Mouse (Mus musculus) small intestine, adult 2 months (tissue): Measurements from ENCODE around the gene Wfdc1. TPM values are rescaled to one million over a fixed set of nuclear protein-coding genes. Genes with fewer than 3 reads are reported as not detected.

ENCODE experiments used
- H3K27ac ChIP-seq: fragments of 200-500 bp; 2 replicates; pipeline ENCODE4 v1.5.1; 2012; ENCODE audit warnings: low read depth, low read length, control low read depth, inconsistent platforms; ENCODE audit not compliant: insufficient read depth
- H3K27me3 ChIP-seq: fragments of 200-500 bp; 2 replicates; pipeline ENCODE4 v1.6.1; 2012; ENCODE audit warnings: mild to moderate bottlenecking, moderate library complexity, low read length, inconsistent platforms; ENCODE audit not compliant: control insufficient read depth, insufficient read depth
- H3K36me3 ChIP-seq: fragments of 200-500 bp; 2 replicates; pipeline ENCODE4 v1.6.1; 2012; ENCODE audit warnings: mild to moderate bottlenecking, low read length, control low read depth, inconsistent platforms; ENCODE audit not compliant: control insufficient read depth, insufficient read depth
- H3K4me1 ChIP-seq: fragments of 200-500 bp; 2 replicates; pipeline ENCODE4 v1.6.1; 2012; ENCODE audit warnings: low read length, inconsistent platforms, mixed read lengths; ENCODE audit not compliant: control insufficient read depth, insufficient read depth, insufficient read length
- H3K4me3 ChIP-seq: fragments of 200-500 bp; 2 replicates; pipeline ENCODE4 v1.5.1; 2012; ENCODE audit warnings: low read depth, mild to moderate bottlenecking, control low read depth, inconsistent platforms, low read length, moderate library complexity
- CTCF ChIP-seq: fragments of 200-500 bp; IDR thresholded peaks from 2 replicates; pipeline ENCODE4 v1.5.1; 2012; ENCODE audit warnings: low read depth, mild to moderate bottlenecking, control low read depth, inconsistent platforms, low read length, moderate library complexity, mixed read lengths; ENCODE audit not compliant: insufficient replicate concordance, insufficient read length; ENCODE audit errors: extremely low read depth
- POLR2A ChIP-seq: fragments of 200-500 bp; IDR thresholded peaks from 2 replicates; pipeline ENCODE4 v1.6.1; 2012; ENCODE audit warnings: low read depth, mild to moderate bottlenecking, control low read depth, inconsistent platforms, low read length, moderate library complexity
- WGBS: fragments of 180-500 bp; shearing (Covaris S2); methylation state at CpG from one replicate; pipeline ENCODE4 v1.1.7; 2018; 5-methylcytosine and 5-hydroxymethylcytosine counted together
- polyA plus RNA-seq: library from polyadenylated mRNA; depleted of rRNA; stranded (reverse); fragments of >200 nt; gene quantifications from 2 replicates; pipeline ENCODE4 v1.2.3, GENCODE M21; 2012

The Wfdc1 gene
- polyA plus RNA-seq, 1 experiment: 34.5 TPM

DNA sequence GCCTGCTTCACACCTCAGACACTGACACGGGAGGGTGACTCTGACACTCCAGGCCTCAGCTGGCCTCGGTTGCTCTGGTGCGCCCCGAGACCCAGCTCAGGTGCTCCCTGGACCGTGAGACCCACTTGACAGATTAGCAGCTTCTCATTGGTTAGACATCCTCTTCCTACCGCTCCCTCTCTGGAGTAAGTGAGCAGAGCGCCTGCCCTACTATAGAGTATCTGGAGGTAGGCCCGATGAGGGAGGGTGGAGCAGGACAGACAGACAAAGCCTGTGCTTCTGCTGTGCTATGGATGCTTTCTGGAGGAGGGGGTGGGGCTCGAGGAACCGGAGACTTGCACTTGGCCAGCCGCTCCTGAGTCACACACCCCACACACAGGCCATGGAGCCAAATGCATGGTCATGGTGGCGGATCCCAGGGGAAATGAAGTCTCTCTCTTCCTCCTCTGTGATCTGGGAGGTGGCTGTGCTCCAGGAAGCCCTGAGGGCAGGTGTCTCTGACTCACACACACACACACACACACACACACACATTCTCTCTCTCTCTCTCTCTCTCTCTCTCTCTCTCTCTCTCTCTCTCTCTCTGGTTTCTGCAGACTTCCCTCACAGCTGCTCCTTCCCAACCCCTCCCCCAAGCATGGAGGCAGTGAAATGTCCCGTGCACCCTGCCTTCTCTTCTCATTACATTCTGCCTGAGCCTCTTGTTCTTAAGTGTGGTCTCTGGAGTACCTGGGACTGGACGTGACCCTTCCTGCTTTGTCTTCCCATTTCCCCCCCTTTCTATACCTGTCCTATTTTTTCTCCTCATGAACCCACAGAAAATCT lies 42.9 kb downstream of the Wfdc1 start:
- no peaks in the 10 kb centered on the region for H3K36me3 ChIP-seq
- H3K4me1 ChIP-seq: peaks cover 19% of the 10 kb centered on the region
- TF ChIP-seq POLR2A: no peak
- TF ChIP-seq CTCF: no peak
- H3K27ac ChIP-seq: peak overlapping the region; percentile 25; the same call in 1 of the 2 replicates
- no peaks in the 10 kb centered on the region for H3K27me3 ChIP-seq
- WGBS: 50% methylated on average over 14 of the region's 14 CpGs
- no peak overlapping the region for H3K4me3 ChIP-seq

DNA sequence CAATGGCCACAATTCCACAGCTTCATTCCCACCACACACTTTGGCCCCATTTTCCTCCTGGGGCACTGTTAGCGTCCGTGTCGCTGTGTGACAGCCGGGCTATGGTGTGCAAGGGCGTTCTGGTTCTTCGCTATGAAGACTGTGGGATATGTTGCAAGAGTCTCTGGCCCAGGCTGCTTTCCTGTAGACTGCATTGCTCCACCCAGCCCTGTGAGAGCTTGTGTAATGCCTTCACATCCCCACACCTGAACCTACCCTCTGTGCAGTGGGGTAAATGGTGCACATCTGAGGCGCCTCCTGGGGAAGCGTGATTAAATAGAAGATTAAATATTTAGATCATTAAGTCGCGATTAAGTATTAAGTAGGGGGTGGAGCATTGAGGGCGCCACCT lies 43.5 kb downstream of the Wfdc1 start:
- no peak for TF ChIP-seq CTCF
- no peak for TF ChIP-seq POLR2A
- H3K36me3 ChIP-seq: no peaks in the 10 kb centered on the region
- H3K27me3 ChIP-seq: no peaks in the 10 kb centered on the region
- H3K27ac ChIP-seq: peak overlapping the region; percentile 25; the same call in 1 of the 2 replicates
- no peak overlapping the region for H3K4me3 ChIP-seq
- WGBS: 39% methylated on average over 11 of the region's 11 CpGs
- H3K4me1 ChIP-seq: peaks cover 21% of the 10 kb centered on the region

DNA sequence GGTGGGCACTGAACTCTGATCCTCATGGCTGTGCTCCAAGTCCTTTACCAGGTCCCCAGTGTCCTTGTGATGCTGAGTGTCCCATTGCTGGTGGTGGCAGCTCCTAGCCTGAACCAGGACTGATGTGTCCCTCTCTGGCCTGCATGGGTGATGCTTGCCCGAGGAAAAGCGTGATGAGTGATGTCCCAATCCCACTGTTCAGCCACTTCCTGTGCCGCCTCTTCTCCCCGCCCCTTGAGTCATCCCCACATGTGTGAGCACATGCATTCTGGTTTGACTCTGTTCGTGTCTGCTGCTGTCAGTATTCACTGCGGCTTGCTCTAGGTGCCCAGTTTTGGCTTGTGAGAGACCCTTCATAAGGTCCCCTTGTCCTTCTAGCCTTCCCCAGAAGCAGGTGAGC lies 46.1 kb downstream of the Wfdc1 start:
- H3K27me3 ChIP-seq: no peaks in the 10 kb centered on the region
- no peaks in the 10 kb centered on the region for H3K36me3 ChIP-seq
- H3K4me3 ChIP-seq: no peak overlapping the region
- WGBS: 79% methylated on average over 6 of the region's 6 CpGs
- no peak overlapping the region for H3K27ac ChIP-seq
- TF ChIP-seq CTCF (no peak), POLR2A (no peak)
- H3K4me1 ChIP-seq: peaks cover 31% of the 10 kb centered on the region

DNA sequence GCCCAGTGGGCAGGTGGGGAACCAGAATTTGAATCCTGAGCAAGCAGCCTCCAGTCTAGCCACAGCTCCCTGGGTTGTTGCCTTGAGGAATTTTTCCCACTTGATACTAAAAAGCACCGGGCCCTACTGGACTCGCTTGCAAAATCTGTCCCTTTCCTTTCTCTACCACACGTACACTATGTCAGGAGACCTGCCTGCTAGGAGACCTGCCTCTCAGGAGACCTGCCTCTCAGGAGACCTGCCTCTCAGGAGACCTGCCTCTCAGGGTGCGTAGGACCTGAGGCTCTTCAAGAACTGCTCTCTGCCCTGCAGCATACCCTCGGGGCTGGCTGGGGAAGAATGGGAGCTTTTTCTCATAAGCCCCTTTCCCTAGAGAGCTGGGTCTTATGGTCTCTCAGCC lies 47.3 kb downstream of the Wfdc1 start:
- H3K4me1 ChIP-seq: peaks cover 33% of the 10 kb centered on the region
- H3K27ac ChIP-seq: no peak overlapping the region
- no peak overlapping the region for H3K4me3 ChIP-seq
- H3K27me3 ChIP-seq: no peaks in the 10 kb centered on the region
- 92% methylated on average over 5 of the region's 5 CpGs for WGBS
- TF ChIP-seq POLR2A: no peak
- no peak for TF ChIP-seq CTCF
- no peaks in the 10 kb centered on the region for H3K36me3 ChIP-seq

DNA sequence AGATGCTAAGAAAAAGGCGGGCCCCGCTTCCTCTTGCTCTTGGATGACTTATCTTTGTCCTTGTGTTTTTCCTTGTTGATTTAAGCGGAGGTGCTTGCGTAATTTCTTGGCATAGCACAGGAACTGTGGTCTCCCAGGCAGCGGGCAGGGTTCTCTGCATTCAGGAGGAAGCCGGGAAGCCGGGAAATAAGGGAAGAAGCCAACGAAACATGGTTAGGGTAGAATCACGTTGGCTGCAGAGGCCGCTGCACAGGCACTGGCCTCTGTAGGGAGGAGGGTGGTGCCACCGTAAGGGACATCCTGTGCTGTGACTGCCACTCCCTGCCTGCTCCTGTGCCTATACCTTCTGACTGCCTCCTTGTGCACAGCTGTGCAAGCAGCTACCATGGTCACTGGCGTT lies 49.1 kb downstream of the Wfdc1 start:
- no peaks in the 10 kb centered on the region for H3K36me3 ChIP-seq
- H3K27ac ChIP-seq: peak overlapping the region; percentile 75
- 12% methylated on average over 12 of the region's 12 CpGs for WGBS
- H3K27me3 ChIP-seq: no peaks in the 10 kb centered on the region
- TF ChIP-seq POLR2A: no peak
- no peak for TF ChIP-seq CTCF
- H3K4me3 ChIP-seq: no peak overlapping the region
- peaks cover 22% of the 10 kb centered on the region for H3K4me1 ChIP-seq

DNA sequence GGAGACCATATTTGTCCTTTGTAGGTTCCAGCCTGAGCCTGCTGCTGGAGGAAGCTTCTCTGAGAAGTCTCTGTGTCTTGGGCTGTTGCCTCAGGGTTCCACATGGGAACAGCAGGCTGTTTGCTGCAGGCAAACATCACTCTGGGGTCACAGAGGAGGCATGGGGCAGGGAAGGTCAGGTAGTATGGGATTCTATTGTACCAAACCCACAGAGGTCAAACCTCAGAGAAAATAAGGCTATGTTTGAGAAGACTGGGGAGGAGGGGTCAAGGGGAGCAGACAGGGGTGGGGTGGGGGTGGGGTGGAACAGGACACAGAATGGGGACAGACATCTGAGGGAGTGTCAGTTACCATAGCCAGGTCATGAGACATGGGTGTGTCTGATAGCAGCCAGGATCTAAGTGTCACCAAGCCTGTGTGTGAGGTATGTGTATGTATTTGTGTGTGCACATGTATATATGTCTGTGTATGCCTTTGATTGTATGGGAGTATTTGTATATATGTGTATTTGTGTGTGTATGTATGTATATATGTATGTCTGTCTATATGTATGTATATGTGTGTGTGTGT lies 50.6 kb downstream of the Wfdc1 start:
- H3K27ac ChIP-seq: peak overlapping the region; percentile 22; the same call in 1 of the 2 replicates
- no peak overlapping the region for H3K4me3 ChIP-seq
- no peak for TF ChIP-seq CTCF
- no peak for TF ChIP-seq POLR2A
- no peaks in the 10 kb centered on the region for H3K27me3 ChIP-seq
- H3K4me1 ChIP-seq: peaks cover 18% of the 10 kb centered on the region; the same call in 1 of the 2 replicates
- H3K36me3 ChIP-seq: no peaks in the 10 kb centered on the region

DNA sequence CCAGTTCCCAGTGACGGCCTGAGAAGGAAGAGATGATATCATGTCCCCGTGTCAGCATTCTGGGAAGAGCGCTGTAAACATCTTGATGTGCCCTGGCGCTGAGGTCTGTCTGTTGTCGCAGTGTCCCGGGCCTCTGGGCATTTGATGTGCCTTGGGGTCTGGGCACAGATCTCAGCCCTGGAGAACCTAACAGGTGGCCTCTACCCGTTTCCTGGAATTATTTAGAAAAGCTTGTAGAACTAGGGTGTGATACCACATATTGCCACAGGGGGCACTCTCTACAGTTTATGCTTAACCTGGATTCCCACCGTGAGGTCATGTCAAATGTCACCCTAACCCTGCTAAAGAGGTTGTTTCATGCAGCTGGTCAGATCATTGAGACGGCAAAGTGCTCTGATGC lies 51.6 kb downstream of the Wfdc1 start:
- Histone ChIP-seq H3K36me3 (no peaks in the 10 kb centered on the region), H3K4me3 (no peak overlapping the region), H3K27ac (no peak overlapping the region), H3K4me1 (peaks cover 14% of the 10 kb centered on the region; the same call in 1 of the 2 replicates), H3K27me3 (no peaks in the 10 kb centered on the region)
- 73% methylated on average over 9 of the region's 9 CpGs for WGBS
- TF ChIP-seq POLR2A: no peak
- peak; percentile 53; the same call in 1 of the 2 replicates for TF ChIP-seq CTCF
